Mouse (Mus musculus) heart, postnatal 25 days (tissue): Measurements from ENCODE around the gene Fscn3. TPM values are rescaled to one million over a fixed set of nuclear protein-coding genes. Genes with fewer than 3 reads are reported as not detected.
A peak's percentile ranks its signal among the peaks of the same experiment; 100 is the strongest.

Source experiments
- DNase-seq: peaks from one replicate; pipeline ENCODE4 v3.0.0; 2022; ENCODE audit warnings: low spot score
- intact Hi-C: fragments of 180-260 bp; cut with DNase I; formaldehyde crosslinking; loops from one replicate; pipeline ENCODE4 v1.15.1; 2025
- total RNA-seq, 2 experiments: library from RNA; stranded (reverse); gene quantifications; 2 replicates each; pipeline ENCODE4 v1.2.3; 2021

Fscn3 gene
- total RNA-seq, 2 experiments from 2014 or later, result not detected

DNA sequence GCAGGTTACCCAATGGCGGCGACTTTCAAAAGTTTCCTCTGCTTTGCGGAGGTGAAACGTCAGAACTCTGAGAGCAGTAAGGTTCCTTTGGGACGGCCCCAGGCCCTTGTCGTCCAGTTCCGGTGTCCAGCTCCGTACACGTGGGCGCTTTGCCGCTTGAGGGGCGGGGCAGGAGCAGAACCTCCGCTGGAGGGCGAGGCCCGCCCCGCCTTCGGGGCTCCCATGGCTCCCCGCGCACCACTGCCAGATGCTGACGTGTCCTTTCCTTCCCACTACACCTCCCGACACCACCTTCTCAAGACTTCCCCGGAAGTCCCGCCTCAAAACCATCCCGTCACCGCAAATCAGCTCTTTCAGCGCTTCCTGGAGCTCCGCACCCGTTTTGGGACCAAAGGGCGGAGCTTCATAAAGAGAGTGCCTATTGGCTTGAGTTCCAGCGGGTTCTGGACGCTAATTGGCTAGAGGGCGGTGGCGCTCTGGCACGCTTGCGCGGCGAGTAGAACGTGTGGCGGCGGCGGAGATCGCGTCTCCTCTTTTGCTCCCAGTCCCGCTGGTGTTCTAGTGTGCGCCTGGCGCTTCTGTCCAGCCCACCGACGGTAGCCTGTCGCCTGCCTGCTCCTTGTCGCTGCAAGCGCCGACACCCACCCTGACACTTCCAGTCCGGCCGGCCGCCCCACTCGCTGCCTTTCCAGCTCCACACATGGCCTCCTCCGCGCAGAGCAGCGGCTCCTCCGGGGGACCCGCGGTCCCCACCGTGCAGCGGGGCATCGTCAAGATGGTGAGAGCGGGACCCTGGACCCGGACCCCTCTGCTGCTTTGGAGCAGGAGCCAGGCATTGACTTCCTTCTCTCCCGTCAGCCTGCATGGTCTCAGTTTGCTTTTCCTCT lies 52.5 kb downstream of the Fscn3 start:
- intact Hi-C loops, result loop anchor here (5.0 kb wide), 2 partner anchors 42 to 58 kb away; partner anchors contain the start of gene Arf5
- peak; percentile 99 for DNase-seq

DNA sequence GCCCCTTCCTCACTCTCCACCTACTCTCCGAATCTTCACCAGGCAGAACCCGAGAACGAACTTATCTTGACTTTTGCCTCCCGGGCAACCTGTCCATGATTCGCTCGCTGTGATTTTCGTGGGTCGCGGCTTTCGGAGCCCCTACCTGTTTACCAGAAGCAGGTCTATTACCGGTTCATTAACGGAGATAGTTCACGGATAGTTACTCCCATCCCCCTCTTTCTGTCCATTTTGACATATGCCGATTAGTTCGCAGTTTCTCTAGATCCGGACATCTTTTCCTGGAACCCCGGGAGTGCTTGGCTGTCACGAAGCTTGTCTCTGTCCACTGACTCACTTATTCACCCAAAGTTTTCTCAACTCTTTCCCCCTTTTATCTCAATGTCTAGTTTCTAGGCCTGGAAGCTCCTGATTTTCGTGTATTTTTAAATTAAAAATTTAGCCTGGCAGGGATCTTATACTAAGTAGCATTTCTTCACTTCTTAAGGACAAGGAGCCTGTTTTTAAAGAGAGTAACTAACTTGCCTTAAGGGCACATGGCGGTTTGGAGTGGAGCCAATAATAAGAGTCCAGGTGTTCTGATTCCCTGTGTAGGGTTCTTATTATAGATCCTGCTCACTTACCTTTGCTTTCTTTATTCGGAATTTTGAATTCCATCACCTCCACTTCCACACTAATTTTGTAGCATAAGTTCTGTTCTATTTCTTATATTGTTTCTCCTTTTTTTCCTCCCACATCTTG lies 53.3 kb downstream of the Fscn3 start:
- intact Hi-C loops, result loop anchor here (5.0 kb wide), 1 partner anchor 41 kb away; no protein-coding TSS in a partner anchor
- DNase-seq, result no peak

DNA sequence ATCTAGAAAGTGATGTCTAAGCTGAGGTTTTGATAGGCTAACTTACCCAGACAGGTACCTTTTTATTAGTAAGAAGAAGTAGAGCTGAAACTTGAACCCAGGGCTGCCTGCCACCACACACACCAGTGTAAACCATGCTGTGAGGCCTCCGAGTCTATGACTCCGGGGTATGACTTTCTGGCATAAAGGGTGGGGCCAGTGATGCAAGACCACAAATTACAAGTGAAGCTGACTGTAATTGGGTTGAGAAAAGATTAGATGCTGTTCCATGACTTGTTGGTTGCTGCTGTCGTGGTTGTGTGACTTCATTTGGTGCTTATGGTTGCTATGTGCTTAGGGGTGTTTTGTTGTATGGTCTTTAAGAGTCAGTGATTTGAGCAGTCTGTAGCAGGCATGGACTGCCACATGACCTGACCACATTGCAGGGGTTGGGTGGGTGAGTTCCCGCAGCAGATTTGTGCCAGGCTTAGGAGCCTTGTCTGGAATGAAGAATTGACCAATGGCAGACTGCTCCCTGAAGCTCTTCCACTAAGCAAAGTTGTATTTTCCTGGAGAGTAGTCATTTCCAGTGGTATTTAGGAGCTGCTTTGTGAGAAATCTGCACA lies 55.2 kb downstream of the Fscn3 start:
- no peak for DNase-seq
- intact Hi-C loops, result loop anchor here (5.0 kb wide), 1 partner anchor 39 kb away; no protein-coding TSS in a partner anchor

DNA sequence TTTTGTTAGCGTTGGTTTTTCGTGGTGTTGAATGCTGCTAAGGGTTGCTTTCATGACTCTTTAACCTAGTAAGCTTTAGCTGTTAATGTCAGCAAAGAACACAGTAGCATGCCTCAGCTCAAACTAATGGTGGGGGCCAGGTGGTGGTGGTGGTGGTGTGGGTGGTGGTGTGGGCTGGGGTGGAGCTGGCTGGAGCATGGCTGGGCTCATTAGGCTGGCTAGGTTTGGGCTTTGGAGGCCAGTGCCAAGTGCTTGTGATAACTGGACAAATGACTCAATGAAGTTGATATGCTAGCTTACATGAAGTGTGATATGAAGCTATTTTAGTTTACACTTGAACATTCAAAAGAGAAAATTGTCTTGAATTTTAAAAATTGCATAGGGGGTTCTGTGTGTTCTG lies 58.4 kb downstream of the Fscn3 start:
- DNase-seq, result peak; percentile 19

DNA sequence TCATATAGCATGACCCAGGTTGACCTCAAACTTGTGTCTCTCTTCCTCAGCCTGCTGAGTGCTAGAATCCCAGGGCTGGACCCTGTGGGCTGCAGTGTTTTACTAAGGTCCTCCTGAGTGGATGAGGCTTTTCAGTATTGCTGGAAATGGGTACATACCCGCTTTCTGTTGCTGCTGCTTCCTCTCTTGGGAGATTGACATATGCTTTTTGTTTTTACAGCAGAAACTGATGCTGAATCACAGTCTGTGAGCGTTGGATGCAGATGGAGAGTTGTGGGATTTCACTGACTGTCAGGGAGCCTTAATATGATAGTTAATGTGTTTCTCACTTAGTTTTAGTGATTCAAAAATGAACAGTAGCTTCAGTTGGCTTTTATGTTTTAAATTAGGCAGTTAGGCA lies 58.9 kb downstream of the Fscn3 start:
- DNase-seq, result no peak
- intact Hi-C loops, result no loop called here

More for the DNA sequence above, 58.4 kb downstream of the Fscn3 start:
- intact Hi-C loops, result no loop called here

DNA sequence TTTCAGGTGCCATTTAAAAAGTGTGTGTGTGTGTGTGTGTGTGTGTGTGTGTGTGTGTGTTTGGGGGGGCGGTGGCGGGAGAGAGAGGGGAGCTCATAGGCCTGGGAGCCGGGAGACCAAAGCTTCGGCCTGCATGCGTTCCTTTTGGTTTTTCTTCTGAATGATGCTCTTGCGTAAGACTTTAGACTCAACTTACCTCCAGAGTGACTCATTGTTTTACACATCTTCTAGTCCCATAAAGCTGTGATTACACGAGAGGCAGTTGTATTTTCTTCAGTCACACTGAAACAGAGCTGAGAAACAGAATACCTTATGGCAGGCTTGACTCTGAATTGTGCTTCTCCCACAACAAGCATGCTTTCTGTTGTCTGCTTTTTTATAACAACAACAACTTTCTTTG lies 59.3 kb downstream of the Fscn3 start:
- no peak for DNase-seq
- intact Hi-C loops, result no loop called here

Other genes with a start within 250 kb of the Fscn3 start
- 10 to 100 TPM in 1 of 2 experiments, 1 to 10 TPM in 1; 9.7 to 12.2 TPM for gene Zfp800, start 29.8 kb upstream of the Fscn3 start, total RNA-seq
- gene Arf5, start 4.2 kb upstream of the Fscn3 start, total RNA-seq, result 100 to 1,000 TPM; 159 to 161 TPM
- 1 to 10 TPM; 7.3 to 7.8 TPM for gene Gcc1, start 601 bp downstream of the Fscn3 start, total RNA-seq
- gene Pax4, start 21.6 kb downstream of the Fscn3 start, total RNA-seq, result not detected
- gene Snd1, start 47.4 kb downstream of the Fscn3 start, total RNA-seq, result 10 to 100 TPM; 75.4 to 78.4 TPM